Mouse (Mus musculus): ENCODE measurements around the gene Phf23. TPM values are rescaled to one million over a fixed set of nuclear protein-coding genes. Genes with fewer than 3 reads are reported as not detected.

The Phf23 gene
- polyA plus RNA-seq (2012; rRNA removed), result 19.0 and 21.2 TPM in 2 replicates

- H3K27ac ChIP-seq (ENCODE audit: control insufficient read depth, insufficient read depth, low read depth, low read length), result peak within 1 kb of the TSS; percentile 97
- peak within 1 kb of the TSS; percentile 98 for H3K4me3 ChIP-seq (ENCODE audit: control insufficient read depth, low read depth, low read length)
- peaks cover 5% of the 10 kb centered on the region for H3K36me3 ChIP-seq (ENCODE audit: control insufficient read depth, insufficient read depth, low read length)
- no peaks in the 10 kb centered on the region for H3K27me3 ChIP-seq (ENCODE audit: control insufficient read depth, insufficient read depth, low read length)
- H3K4me1 ChIP-seq (ENCODE audit: control insufficient read depth, insufficient read depth, low read length), result peaks cover 25% of the 10 kb centered on the region
- peak; percentile 78 for TF ChIP-seq POLR2A (IDR thresholded peaks at IDR 0.05; ENCODE audit: control insufficient read depth, low read depth, low read length)
- peak; percentile 28; the same call in 1 of the 2 replicates for TF ChIP-seq CTCF (IDR thresholded peaks at IDR 0.05; ENCODE audit: control insufficient read depth, insufficient read depth, insufficient replicate concordance, low read depth, low read length)
Observed at GRCm38 (mm10) chr11:69995391-69995960, at the start of gene Phf23. Gene Phf23, plus strand, starts transcription at chr11:69995777.

- peaks cover 18% of the 10 kb centered on the region for H3K4me1 ChIP-seq (ENCODE audit: control insufficient read depth, insufficient read depth, low read length)
- H3K27me3 ChIP-seq (ENCODE audit: control insufficient read depth, insufficient read depth, low read length), result no peaks in the 10 kb centered on the region
- H3K4me3 ChIP-seq (ENCODE audit: control insufficient read depth, low read depth, low read length), result no peak overlapping the region
- H3K36me3 ChIP-seq (ENCODE audit: control insufficient read depth, insufficient read depth, low read length), result no peaks in the 10 kb centered on the region
- TF ChIP-seq POLR2A (IDR thresholded peaks at IDR 0.05; ENCODE audit: control insufficient read depth, low read depth, low read length) (no peak), CTCF (IDR thresholded peaks at IDR 0.05; ENCODE audit: control insufficient read depth, insufficient read depth, insufficient replicate concordance, low read depth, low read length) (no peak)
- no peak overlapping the region for H3K27ac ChIP-seq (ENCODE audit: control insufficient read depth, insufficient read depth, low read depth, low read length)
Observed at GRCm38 (mm10) chr11:69945997-69946891, 49.3 kb upstream of the Phf23 start.

GRCm38 (mm10) chr11:69947337-69948065 is 48.1 kb upstream of the Phf23 start:
- Histone ChIP-seq H3K27me3 (ENCODE audit: control insufficient read depth, insufficient read depth, low read length) (no peaks in the 10 kb centered on the region), H3K36me3 (ENCODE audit: control insufficient read depth, insufficient read depth, low read length) (no peaks in the 10 kb centered on the region), H3K27ac (ENCODE audit: control insufficient read depth, insufficient read depth, low read depth, low read length) (no peak overlapping the region), H3K4me3 (ENCODE audit: control insufficient read depth, low read depth, low read length) (peak overlapping the region; percentile 50), H3K4me1 (ENCODE audit: control insufficient read depth, insufficient read depth, low read length) (peaks cover 18% of the 10 kb centered on the region)
- TF ChIP-seq POLR2A (IDR thresholded peaks at IDR 0.05; ENCODE audit: control insufficient read depth, low read depth, low read length) (no peak), CTCF (IDR thresholded peaks at IDR 0.05; ENCODE audit: control insufficient read depth, insufficient read depth, insufficient replicate concordance, low read depth, low read length) (no peak)

GRCm38 (mm10) chr11:69948066-69948762 is 47.4 kb upstream of the Phf23 start, which contains the start of gene Slc2a4:
Gene Slc2a4, minus strand, starts transcription at chr11:69948188.
- H3K27me3 ChIP-seq (ENCODE audit: control insufficient read depth, insufficient read depth, low read length), result no peaks in the 10 kb centered on the region
- H3K4me1 ChIP-seq (ENCODE audit: control insufficient read depth, insufficient read depth, low read length), result peaks cover 18% of the 10 kb centered on the region
- H3K36me3 ChIP-seq (ENCODE audit: control insufficient read depth, insufficient read depth, low read length), result no peaks in the 10 kb centered on the region
- H3K4me3 ChIP-seq (ENCODE audit: control insufficient read depth, low read depth, low read length), result peak within 1 kb of the TSS; percentile 50
- H3K27ac ChIP-seq (ENCODE audit: control insufficient read depth, insufficient read depth, low read depth, low read length), result no peak within 1 kb of the TSS
- TF ChIP-seq CTCF (IDR thresholded peaks at IDR 0.05; ENCODE audit: control insufficient read depth, insufficient read depth, insufficient replicate concordance, low read depth, low read length) (no peak), POLR2A (IDR thresholded peaks at IDR 0.05; ENCODE audit: control insufficient read depth, low read depth, low read length) (no peak)

- Histone ChIP-seq H3K27me3 (ENCODE audit: control insufficient read depth, insufficient read depth, low read length) (no peaks in the 10 kb centered on the region), H3K36me3 (ENCODE audit: control insufficient read depth, insufficient read depth, low read length) (no peaks in the 10 kb centered on the region), H3K4me3 (ENCODE audit: control insufficient read depth, low read depth, low read length) (peak overlapping the region; percentile 37), H3K27ac (ENCODE audit: control insufficient read depth, insufficient read depth, low read depth, low read length) (no peak overlapping the region), H3K4me1 (ENCODE audit: control insufficient read depth, insufficient read depth, low read length) (peaks cover 18% of the 10 kb centered on the region)
- TF ChIP-seq CTCF (IDR thresholded peaks at IDR 0.05; ENCODE audit: control insufficient read depth, insufficient read depth, insufficient replicate concordance, low read depth, low read length) (peak; percentile 82; the same call in 1 of the 2 replicates), POLR2A (IDR thresholded peaks at IDR 0.05; ENCODE audit: control insufficient read depth, low read depth, low read length) (no peak)
Observed at GRCm38 (mm10) chr11:69948763-69949150, 46.8 kb upstream of the Phf23 start.

- Histone ChIP-seq H3K4me1 (ENCODE audit: control insufficient read depth, insufficient read depth, low read length) (peaks cover 18% of the 10 kb centered on the region), H3K36me3 (ENCODE audit: control insufficient read depth, insufficient read depth, low read length) (no peaks in the 10 kb centered on the region), H3K27me3 (ENCODE audit: control insufficient read depth, insufficient read depth, low read length) (no peaks in the 10 kb centered on the region), H3K4me3 (ENCODE audit: control insufficient read depth, low read depth, low read length) (no peak overlapping the region), H3K27ac (ENCODE audit: control insufficient read depth, insufficient read depth, low read depth, low read length) (no peak overlapping the region)
- TF ChIP-seq POLR2A (IDR thresholded peaks at IDR 0.05; ENCODE audit: control insufficient read depth, low read depth, low read length), result no peak
- TF ChIP-seq CTCF (IDR thresholded peaks at IDR 0.05; ENCODE audit: control insufficient read depth, insufficient read depth, insufficient replicate concordance, low read depth, low read length), result no peak
Observed at GRCm38 (mm10) chr11:69950807-69951459, 44.6 kb upstream of the Phf23 start.

Data from testis, adult 2 months (tissue).